Mouse (Mus musculus) hindbrain, embryonic 12.5 days (tissue): ENCODE data around the gene Timm8a1. TPM values are rescaled to one million over a fixed set of nuclear protein-coding genes. Genes with fewer than 3 reads are reported as not detected.

Source experiments
- ATAC-seq: fragments of 200-750 bp; cut with Nextera tagmentation; 2 replicates; pipeline ENCODE4 v1.8.0; 2017; ENCODE audit warnings: moderate TSS enrichment; ENCODE audit not compliant: low FRiP score
- H3K27ac ChIP-seq: fragments of 300-500 bp; sonication (generic); 2 replicates; pipeline ENCODE4 v1.5.1; 2016; ENCODE audit warnings: mild to moderate bottlenecking
- H3K27me3 ChIP-seq: fragments of 300-500 bp; sonication (generic); 2 replicates; pipeline ENCODE4 v1.6.1; 2016; ENCODE audit warnings: mild to moderate bottlenecking
- H3K36me3 ChIP-seq: fragments of 300-500 bp; sonication (generic); 2 replicates; pipeline ENCODE4 v1.6.1; 2016; ENCODE audit warnings: mild to moderate bottlenecking
- H3K4me1 ChIP-seq: fragments of 300-500 bp; sonication (generic); 2 replicates; pipeline ENCODE4 v1.6.1; 2016
- H3K4me2 ChIP-seq: fragments of 300-500 bp; sonication (generic); replicated peaks from 2 replicates; pipeline ENCODE4 v1.6.1; 2016; ENCODE audit warnings: mild to moderate bottlenecking
- H3K4me3 ChIP-seq: fragments of 300-500 bp; sonication (generic); 2 replicates; pipeline ENCODE4 v1.5.1; 2016; ENCODE audit warnings: mild to moderate bottlenecking
- H3K9ac ChIP-seq: fragments of 300-500 bp; sonication (generic); 2 replicates; pipeline ENCODE4 v1.6.1; 2016; ENCODE audit warnings: mild to moderate bottlenecking, moderate library complexity
- H3K9me3 ChIP-seq: fragments of 300-500 bp; sonication (generic); replicated peaks from 2 replicates; pipeline ENCODE4 v1.6.1; 2016; ENCODE audit warnings: mild to moderate bottlenecking
- WGBS: fragments of 180-500 bp; shearing (Covaris S2); methylation state at CpG from one replicate; pipeline ENCODE4 v1.1.7; 2016; 5-methylcytosine and 5-hydroxymethylcytosine counted together
- polyA plus RNA-seq: library from polyadenylated mRNA; unstranded; fragments of >200 nt; fragmentation: Nextera tagmentation; extraction: Ambion mirVana; gene quantifications from 2 replicates; pipeline ENCODE4 v1.2.1, GENCODE M21; 2016

Timm8a1 gene
- 41.9 and 49.2 TPM in 2 replicates for polyA plus RNA-seq

GRCm38 (mm10) chrX:134541145-134541954, at the start of gene Timm8a1:
Timm8a1 (minus strand) TSS chrX:134541865.
- Histone ChIP-seq H3K27ac (peak within 1 kb of the TSS; percentile 52; the same call in 1 of the 2 replicates), H3K4me3 (peak within 1 kb of the TSS; percentile 46), H3K4me2 (peak within 1 kb of the TSS; percentile 58), H3K4me1 (no peaks in the 10 kb centered on the region), H3K36me3 (no peaks in the 10 kb centered on the region), H3K9me3 (no peaks in the 10 kb centered on the region), H3K27me3 (no peaks in the 10 kb centered on the region), H3K9ac (peak within 1 kb of the TSS; percentile 53)
- WGBS = 23% methylated on average over 48 of the region's 61 CpGs
- peak; percentile 93 for ATAC-seq

GRCm38 (mm10) chrX:134589836-134590235, 48.2 kb upstream of the Timm8a1 start:
- WGBS = 69% methylated on average over 5 of the region's 5 CpGs
- 0 out of 2 replicates have a peak, but pooled peaks cover 5% of the 10 kb centered on the region for H3K4me1 ChIP-seq
- no peak overlapping the region for H3K27ac ChIP-seq
- no peak overlapping the region for H3K4me2 ChIP-seq
- H3K9me3 ChIP-seq = no peaks in the 10 kb centered on the region
- no peaks in the 10 kb centered on the region for H3K27me3 ChIP-seq
- ATAC-seq = no peak
- H3K4me3 ChIP-seq = no peak overlapping the region
- H3K36me3 ChIP-seq = peaks cover 7% of the 10 kb centered on the region; the same call in 1 of the 2 replicates
- H3K9ac ChIP-seq = no peak overlapping the region

GRCm38 (mm10) chrX:134588997-134589396, 47.3 kb upstream of the Timm8a1 start:
- Histone ChIP-seq H3K27me3 (no peaks in the 10 kb centered on the region), H3K4me3 (no peak overlapping the region), H3K36me3 (peaks cover 7% of the 10 kb centered on the region; the same call in 1 of the 2 replicates), H3K27ac (no peak overlapping the region), H3K9ac (no peak overlapping the region), H3K9me3 (no peaks in the 10 kb centered on the region), H3K4me2 (no peak overlapping the region), H3K4me1 (0 out of 2 replicates have a peak, but pooled peaks cover 5% of the 10 kb centered on the region)
- no peak for ATAC-seq
- WGBS = 84% methylated on average over 3 of the region's 3 CpGs

- 0 out of 2 replicates have a peak, but pooled peaks cover 5% of the 10 kb centered on the region for H3K4me1 ChIP-seq
- H3K4me2 ChIP-seq = no peak overlapping the region
These were observed 46.6 kb upstream of the Timm8a1 start for GRCm38 (mm10) chrX:134588261-134588660.

GRCm38 (mm10) chrX:134586447-134586846, 44.8 kb upstream of the Timm8a1 start:
- Histone ChIP-seq H3K9me3 (no peaks in the 10 kb centered on the region), H3K4me2 (peak overlapping the region; percentile 58), H3K27me3 (no peaks in the 10 kb centered on the region), H3K4me1 (0 out of 2 replicates have a peak, but pooled peaks cover 5% of the 10 kb centered on the region), H3K27ac (no peak overlapping the region), H3K4me3 (peak overlapping the region; percentile 47), H3K9ac (peak overlapping the region; percentile 77), H3K36me3 (peaks cover 7% of the 10 kb centered on the region; the same call in 1 of the 2 replicates)
- ATAC-seq = no peak
- WGBS = 40% methylated on average over 8 of the region's 8 CpGs

More at GRCm38 (mm10) chrX:134588261-134588660, 46.6 kb upstream of the Timm8a1 start:
- Histone ChIP-seq H3K9ac (no peak overlapping the region), H3K9me3 (no peaks in the 10 kb centered on the region), H3K4me3 (no peak overlapping the region), H3K27me3 (no peaks in the 10 kb centered on the region), H3K36me3 (peaks cover 7% of the 10 kb centered on the region; the same call in 1 of the 2 replicates), H3K27ac (no peak overlapping the region)
- 74% methylated on average over 4 of the region's 4 CpGs for WGBS
- ATAC-seq = no peak

- H3K27me3 ChIP-seq = no peaks in the 10 kb centered on the region
- peaks cover 7% of the 10 kb centered on the region; the same call in 1 of the 2 replicates for H3K36me3 ChIP-seq
- 23% methylated on average over 45 of the region's 45 CpGs for WGBS
- peak; percentile 96 for ATAC-seq
- peak within 1 kb of the TSS; percentile 77 for H3K9ac ChIP-seq
- peak within 1 kb of the TSS; percentile 90 for H3K27ac ChIP-seq
- no peaks in the 10 kb centered on the region for H3K9me3 ChIP-seq
- 0 out of 2 replicates have a peak, but pooled peaks cover 5% of the 10 kb centered on the region for H3K4me1 ChIP-seq
- H3K4me3 ChIP-seq = peak within 1 kb of the TSS; percentile 47
- peak within 1 kb of the TSS; percentile 58 for H3K4me2 ChIP-seq
These were observed 43.7 kb upstream of the Timm8a1 start, which contains the start of gene Rpl36a for GRCm38 (mm10) chrX:134585103-134586002. Rpl36a (plus strand) TSS chrX:134585654.

- 79% methylated on average over 11 of the region's 11 CpGs for WGBS
- 0 out of 2 replicates have a peak, but pooled peaks cover 5% of the 10 kb centered on the region for H3K4me1 ChIP-seq
- no peak within 1 kb of the TSS for H3K4me2 ChIP-seq
- no peak within 1 kb of the TSS for H3K9ac ChIP-seq
- H3K36me3 ChIP-seq = no peaks in the 10 kb centered on the region
- no peak within 1 kb of the TSS for H3K27ac ChIP-seq
- no peak for ATAC-seq
- H3K27me3 ChIP-seq = no peaks in the 10 kb centered on the region
- no peak within 1 kb of the TSS for H3K4me3 ChIP-seq
- no peaks in the 10 kb centered on the region for H3K9me3 ChIP-seq
These were observed 41.4 kb upstream of the Timm8a1 start, which contains the start of gene Btk for GRCm38 (mm10) chrX:134582888-134583669. Btk (minus strand) TSS chrX:134583570.

- Histone ChIP-seq H3K4me1 (0 out of 2 replicates have a peak, but pooled peaks cover 5% of the 10 kb centered on the region), H3K4me2 (no peak overlapping the region), H3K36me3 (no peaks in the 10 kb centered on the region), H3K9me3 (no peaks in the 10 kb centered on the region), H3K9ac (no peak overlapping the region), H3K4me3 (no peak overlapping the region), H3K27ac (no peak overlapping the region), H3K27me3 (no peaks in the 10 kb centered on the region)
- ATAC-seq = no peak
- WGBS = 84% methylated on average over 11 of the region's 11 CpGs
These were observed 40.6 kb upstream of the Timm8a1 start for GRCm38 (mm10) chrX:134582270-134582669.

- no peaks in the 10 kb centered on the region for H3K4me1 ChIP-seq
- H3K27me3 ChIP-seq = no peaks in the 10 kb centered on the region
- no peak for ATAC-seq
- H3K4me2 ChIP-seq = no peak overlapping the region
- no peaks in the 10 kb centered on the region for H3K9me3 ChIP-seq
- no peak overlapping the region for H3K4me3 ChIP-seq
- H3K9ac ChIP-seq = no peak overlapping the region
- H3K27ac ChIP-seq = no peak overlapping the region
- 86% methylated on average over 14 of the region's 14 CpGs for WGBS
- no peaks in the 10 kb centered on the region for H3K36me3 ChIP-seq
These were observed 39.1 kb upstream of the Timm8a1 start for GRCm38 (mm10) chrX:134580528-134581305.

GRCm38 (mm10) chrX:134577896-134578295, 36.2 kb upstream of the Timm8a1 start:
- ATAC-seq = no peak
- H3K4me1 ChIP-seq = no peaks in the 10 kb centered on the region
- H3K36me3 ChIP-seq = no peaks in the 10 kb centered on the region
- H3K9me3 ChIP-seq = no peaks in the 10 kb centered on the region
- H3K27me3 ChIP-seq = no peaks in the 10 kb centered on the region
- no peak overlapping the region for H3K9ac ChIP-seq
- no peak overlapping the region for H3K4me2 ChIP-seq
- WGBS = 91% methylated on average over 4 of the region's 4 CpGs
- no peak overlapping the region for H3K27ac ChIP-seq
- H3K4me3 ChIP-seq = no peak overlapping the region
